Mouse (Mus musculus): ENCODE data around the gene Scg3. TPM values are rescaled to one million over a fixed set of nuclear protein-coding genes. Genes with fewer than 3 reads are reported as not detected.
A peak's percentile ranks its signal among the peaks of the same experiment; 100 is the strongest.

Gene Scg3
- total and polyA plus RNA-seq, 2 experiments from 2014 or later, result 107 to 134 TPM

DNA sequence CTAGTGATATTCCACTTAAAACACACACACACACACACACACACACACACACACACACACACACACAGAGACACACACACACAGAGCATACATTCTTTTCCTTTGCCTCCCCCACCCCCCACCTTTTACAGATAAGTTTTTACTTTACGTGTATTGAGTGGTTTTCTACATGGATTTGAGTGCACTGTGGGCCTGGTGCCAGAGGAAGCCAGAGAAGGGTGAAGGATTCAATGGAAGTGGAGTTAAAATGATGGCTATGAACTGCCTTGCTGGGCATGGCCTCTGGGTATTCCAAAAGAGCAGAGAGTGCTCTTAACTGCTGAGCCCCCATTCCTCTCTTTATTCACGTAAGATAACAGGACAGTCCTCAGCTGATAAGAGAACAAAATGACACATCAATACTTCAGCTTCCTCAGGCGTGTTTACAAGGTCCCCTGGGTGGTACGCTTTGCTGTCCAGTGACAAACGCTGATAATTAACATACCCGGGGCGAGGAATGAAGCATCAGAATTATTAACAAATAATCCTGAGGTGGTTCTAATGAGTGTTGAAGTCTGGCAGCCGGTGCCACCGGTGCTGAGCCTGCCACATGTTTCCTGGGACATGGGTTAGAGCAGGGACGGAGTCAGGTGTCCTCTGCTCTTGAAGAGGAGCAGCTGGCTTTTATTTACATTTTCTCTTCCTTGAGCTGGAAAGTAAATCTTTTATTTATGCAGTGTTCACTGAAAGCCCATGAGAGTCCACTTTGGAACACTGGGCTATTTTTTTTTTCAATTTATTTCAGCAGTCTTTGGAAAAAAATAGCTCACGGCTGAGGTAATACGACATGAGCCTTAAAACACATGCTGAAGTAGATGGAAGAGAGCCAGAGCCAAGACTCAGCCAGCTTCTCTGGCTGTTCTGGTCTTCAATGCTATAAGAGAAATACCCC lies 29.6 kb downstream of the Scg3 start:
- H3K4me3 ChIP-seq (ENCODE audit: low read length), result no peak overlapping the region
- TF ChIP-seq CTCF (IDR thresholded peaks at IDR 0.05; ENCODE audit: low read depth), result no peak
- no peak overlapping the region for H3K9ac ChIP-seq (replicated peaks; ENCODE audit: low read length)
- H3K27me3 ChIP-seq (ENCODE audit: insufficient read depth, low read length), result no peaks in the 10 kb centered on the region
- no peaks in the 10 kb centered on the region for H3K4me1 ChIP-seq (ENCODE audit: insufficient read depth, low read length)
- no peak for ATAC-seq
- 45% methylated on average over 12 of the region's 12 CpGs for WGBS
- H3K4me2 ChIP-seq (ENCODE audit: low read depth, low read length), result no peak overlapping the region
- H3K27ac ChIP-seq, result no peak overlapping the region
- H3K9me3 ChIP-seq (ENCODE audit: low read length), result no peaks in the 10 kb centered on the region
- peaks cover 20% of the 10 kb centered on the region for H3K36me3 ChIP-seq (ENCODE audit: insufficient read depth, low read length)
- no peak for DNase-seq (ENCODE audit: low spot score)

DNA sequence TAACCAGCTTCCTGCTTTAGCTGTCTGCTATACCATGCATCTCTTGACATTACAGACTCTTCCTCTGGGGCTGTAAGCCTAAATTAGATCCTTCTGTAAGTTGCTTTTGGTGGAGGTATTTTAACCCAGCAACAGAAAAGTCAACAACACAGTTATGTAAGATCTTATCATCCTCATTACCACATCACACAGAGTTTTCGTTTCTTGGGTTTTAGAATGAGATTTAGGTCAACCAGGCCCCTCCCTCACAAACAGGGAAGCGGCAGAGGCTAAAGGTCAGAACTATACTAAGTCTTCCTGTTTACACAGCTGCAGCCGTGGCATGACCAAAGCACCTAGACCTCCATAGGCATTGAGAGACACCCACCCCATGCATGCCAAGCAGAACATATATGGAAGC lies 38.5 kb downstream of the Scg3 start:
- DNase-seq (ENCODE audit: low spot score) (no peak), ATAC-seq (no peak)
- 71% methylated on average over 3 of the region's 3 CpGs for WGBS
- Histone ChIP-seq H3K27ac (no peak overlapping the region), H3K4me2 (ENCODE audit: low read depth, low read length) (no peak overlapping the region), H3K36me3 (ENCODE audit: insufficient read depth, low read length) (peaks cover 41% of the 10 kb centered on the region), H3K27me3 (ENCODE audit: insufficient read depth, low read length) (no peaks in the 10 kb centered on the region), H3K9ac (replicated peaks; ENCODE audit: low read length) (no peak overlapping the region), H3K4me1 (ENCODE audit: insufficient read depth, low read length) (no peaks in the 10 kb centered on the region), H3K4me3 (ENCODE audit: low read length) (no peak overlapping the region), H3K9me3 (ENCODE audit: low read length) (no peaks in the 10 kb centered on the region)
- no peak for TF ChIP-seq CTCF (IDR thresholded peaks at IDR 0.05; ENCODE audit: low read depth)

DNA sequence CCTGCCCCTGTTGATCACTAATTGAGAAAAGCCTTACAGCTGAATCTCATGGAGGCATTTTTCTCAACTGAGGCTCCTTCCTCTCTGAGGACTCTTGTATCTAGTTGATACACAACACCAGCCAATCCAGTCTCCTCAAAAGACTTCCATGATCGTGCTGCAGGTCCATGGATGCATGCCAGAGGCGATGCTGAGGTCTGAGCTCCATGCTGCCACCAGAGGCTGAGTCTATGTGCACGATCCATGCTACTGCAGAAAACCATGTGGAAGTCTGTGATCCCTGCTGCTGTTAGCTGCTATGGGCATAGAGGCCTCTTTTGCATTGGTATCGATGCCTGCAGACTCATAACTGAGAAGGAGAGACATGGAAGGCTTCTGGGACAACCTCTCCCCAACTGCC lies 49.6 kb downstream of the Scg3 start:
- no peaks in the 10 kb centered on the region for H3K27me3 ChIP-seq (ENCODE audit: insufficient read depth, low read length)
- 64% methylated on average over 4 of the region's 4 CpGs for WGBS
- TF ChIP-seq CTCF (IDR thresholded peaks at IDR 0.05; ENCODE audit: low read depth), result peak; percentile 38
- H3K4me3 ChIP-seq (ENCODE audit: low read length), result no peak overlapping the region
- H3K36me3 ChIP-seq (ENCODE audit: insufficient read depth, low read length), result peaks cover 9% of the 10 kb centered on the region; the same call in 1 of the 2 replicates
- H3K9ac ChIP-seq (replicated peaks; ENCODE audit: low read length), result no peak overlapping the region
- H3K27ac ChIP-seq, result no peak overlapping the region
- no peaks in the 10 kb centered on the region for H3K4me1 ChIP-seq (ENCODE audit: insufficient read depth, low read length)
- ATAC-seq (no peak), DNase-seq (ENCODE audit: low spot score) (peak; percentile 39)
- no peaks in the 10 kb centered on the region for H3K9me3 ChIP-seq (ENCODE audit: low read length)
- no peak overlapping the region for H3K4me2 ChIP-seq (ENCODE audit: low read depth, low read length)

DNA sequence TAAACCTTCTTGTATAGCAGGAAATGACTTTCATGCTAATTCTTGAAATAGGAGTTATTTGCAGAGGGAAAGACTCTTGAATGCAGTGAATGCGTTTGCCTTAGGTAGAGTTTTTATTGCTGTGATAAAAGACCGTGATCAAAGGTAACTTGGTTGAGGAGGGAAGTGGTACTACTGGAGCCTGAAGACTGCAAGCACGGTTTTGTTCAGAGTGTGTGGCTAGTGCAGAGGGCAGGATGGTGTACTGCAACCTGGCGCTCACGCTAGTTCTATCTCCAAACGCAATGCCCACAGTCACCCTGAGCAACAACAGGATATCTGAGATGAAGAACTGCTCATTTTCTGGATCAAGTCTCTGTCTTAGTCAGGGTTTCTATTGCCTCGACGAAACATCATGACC lies 50.3 kb downstream of the Scg3 start:
- no peak for TF ChIP-seq CTCF (IDR thresholded peaks at IDR 0.05; ENCODE audit: low read depth)
- Histone ChIP-seq H3K4me2 (ENCODE audit: low read depth, low read length) (no peak overlapping the region), H3K36me3 (ENCODE audit: insufficient read depth, low read length) (peaks cover 9% of the 10 kb centered on the region; the same call in 1 of the 2 replicates), H3K4me3 (ENCODE audit: low read length) (no peak overlapping the region), H3K27ac (no peak overlapping the region), H3K27me3 (ENCODE audit: insufficient read depth, low read length) (no peaks in the 10 kb centered on the region), H3K9ac (replicated peaks; ENCODE audit: low read length) (no peak overlapping the region), H3K4me1 (ENCODE audit: insufficient read depth, low read length) (no peaks in the 10 kb centered on the region), H3K9me3 (ENCODE audit: low read length) (no peaks in the 10 kb centered on the region)
- ATAC-seq (no peak), DNase-seq (ENCODE audit: low spot score) (no peak)
- WGBS, result 90% methylated on average over 8 of the region's 8 CpGs

DNA sequence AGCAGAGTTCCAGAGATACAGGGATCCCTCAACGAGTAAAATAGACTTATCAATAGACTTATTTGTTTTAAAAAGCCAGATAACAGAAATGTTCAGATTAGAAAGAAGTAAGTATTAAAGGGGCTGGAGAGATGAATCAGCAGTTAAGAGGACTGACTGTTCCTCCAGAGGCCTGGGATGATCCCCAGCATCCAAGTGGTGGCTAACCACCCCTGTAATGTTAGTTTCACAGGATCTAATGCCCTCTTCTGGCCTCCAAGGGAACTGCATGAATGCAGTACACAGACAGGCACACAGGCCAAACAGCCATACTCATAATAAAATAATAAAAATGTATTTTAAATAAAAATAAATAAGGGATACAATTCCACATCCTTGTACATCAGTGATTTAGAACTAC lies 51.0 kb downstream of the Scg3 start:
- H3K4me1 ChIP-seq (ENCODE audit: insufficient read depth, low read length), result no peaks in the 10 kb centered on the region
- no peaks in the 10 kb centered on the region for H3K27me3 ChIP-seq (ENCODE audit: insufficient read depth, low read length)
- H3K27ac ChIP-seq, result no peak overlapping the region
- H3K36me3 ChIP-seq (ENCODE audit: insufficient read depth, low read length), result peaks cover 9% of the 10 kb centered on the region; the same call in 1 of the 2 replicates
- 25% methylated on average over 1 of the region's 1 CpGs for WGBS
- H3K9ac ChIP-seq (replicated peaks; ENCODE audit: low read length), result no peak overlapping the region
- TF ChIP-seq CTCF (IDR thresholded peaks at IDR 0.05; ENCODE audit: low read depth), result peak; percentile 70
- peak; percentile 63 for DNase-seq (ENCODE audit: low spot score)
- no peak overlapping the region for H3K4me2 ChIP-seq (ENCODE audit: low read depth, low read length)
- peak; percentile 66 for ATAC-seq
- H3K9me3 ChIP-seq (ENCODE audit: low read length), result no peaks in the 10 kb centered on the region
- H3K4me3 ChIP-seq (ENCODE audit: low read length), result no peak overlapping the region

DNA sequence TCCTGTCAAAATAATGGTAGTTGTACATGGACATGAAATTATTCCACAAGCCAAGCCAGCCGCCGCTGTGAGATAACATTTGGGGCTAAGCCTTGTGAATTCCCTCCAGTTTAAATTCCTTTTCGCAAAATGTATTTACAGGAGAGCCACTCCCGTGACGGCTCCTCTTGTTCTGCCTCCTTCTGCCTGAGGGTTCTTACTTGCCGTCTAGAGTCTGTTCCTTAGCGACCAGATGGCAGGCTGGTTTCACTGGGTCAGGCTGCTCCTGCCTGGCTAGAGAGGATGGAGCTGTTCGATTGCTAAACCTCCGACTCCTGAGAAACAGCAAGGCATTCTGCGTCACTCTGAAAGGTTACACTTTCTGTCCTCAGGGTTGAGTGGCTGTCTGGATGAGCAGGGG lies 51.7 kb downstream of the Scg3 start:
- Histone ChIP-seq H3K27ac (peak overlapping the region; percentile 38), H3K9me3 (ENCODE audit: low read length) (no peaks in the 10 kb centered on the region), H3K4me2 (ENCODE audit: low read depth, low read length) (peak overlapping the region; percentile 3; the same call in 1 of the 2 replicates), H3K4me1 (ENCODE audit: insufficient read depth, low read length) (no peaks in the 10 kb centered on the region), H3K4me3 (ENCODE audit: low read length) (no peak overlapping the region), H3K27me3 (ENCODE audit: insufficient read depth, low read length) (no peaks in the 10 kb centered on the region), H3K9ac (replicated peaks; ENCODE audit: low read length) (no peak overlapping the region), H3K36me3 (ENCODE audit: insufficient read depth, low read length) (peaks cover 9% of the 10 kb centered on the region; the same call in 1 of the 2 replicates)
- WGBS, result 37% methylated on average over 10 of the region's 10 CpGs
- no peak for TF ChIP-seq CTCF (IDR thresholded peaks at IDR 0.05; ENCODE audit: low read depth)
- DNase-seq (ENCODE audit: low spot score), result peak; percentile 21
- ATAC-seq, result 0 out of 2 replicates have a peak, but pooled peaks have one; percentile 32

Data from hindbrain, postnatal 0 days (tissue).